Mouse (Mus musculus) olfactory bulb, adult 2 months (tissue): ENCODE data around the gene Marveld1.

ENCODE experiments used
- CTCF ChIP-seq: fragments of 200-500 bp; IDR thresholded peaks from 2 replicates; pipeline ENCODE4 v1.5.1; 2012; ENCODE audit warnings: low read depth, mild to moderate bottlenecking, low read length, moderate library complexity; ENCODE audit not compliant: insufficient read depth
- POLR2A ChIP-seq: fragments of 200-500 bp; IDR thresholded peaks from 2 replicates; pipeline ENCODE4 v1.6.1; 2012; ENCODE audit warnings: mild to moderate bottlenecking, low read depth, low read length, moderate library complexity; ENCODE audit not compliant: insufficient read depth

- TF ChIP-seq CTCF (no peak), POLR2A (no peak)
Measured at GRCm38 (mm10) chr19:42147769-42148568, 769 bp downstream of the Marveld1 start.
